Mouse (Mus musculus) liver, postnatal 0 days (tissue): ENCODE measurements around the gene Abat. TPM values are rescaled to one million over a fixed set of nuclear protein-coding genes. Genes with fewer than 3 reads are reported as not detected.

Source experiments
- ATAC-seq: fragments of 200-750 bp; cut with Nextera tagmentation; 2 replicates; pipeline ENCODE4 v1.8.0; 2017; ENCODE audit warnings: mild to moderate bottlenecking, moderate library complexity
- DNase-seq: peaks from one replicate; pipeline ENCODE4 v3.0.0-alpha.2; 2016
- H3K27ac ChIP-seq: fragments of 300-500 bp; sonication (generic); 2 replicates; pipeline ENCODE4 v1.5.1; 2014; ENCODE audit warnings: antibody characterized with exemption, moderate library complexity, mild to moderate bottlenecking, low read depth
- H3K27me3 ChIP-seq: fragments of 300-500 bp; sonication (generic); 2 replicates; pipeline ENCODE4 v1.6.1; 2014; ENCODE audit warnings: low read length, control low read depth, mixed read lengths; ENCODE audit not compliant: insufficient read depth
- H3K36me3 ChIP-seq: fragments of 300-500 bp; sonication (generic); replicated peaks from 2 replicates; pipeline ENCODE4 v1.6.1; 2014; ENCODE audit warnings: mild to moderate bottlenecking, control low read depth, low read length, moderate library complexity, mixed read lengths; ENCODE audit not compliant: insufficient read depth
- H3K4me1 ChIP-seq: fragments of 300-500 bp; sonication (generic); 2 replicates; pipeline ENCODE4 v1.6.1; 2014; ENCODE audit warnings: antibody characterized with exemption, mild to moderate bottlenecking, control low read depth; ENCODE audit not compliant: insufficient read depth
- H3K4me2 ChIP-seq: fragments of 300-500 bp; sonication (generic); 2 replicates; pipeline ENCODE4 v1.6.1; 2014; ENCODE audit warnings: low read depth, mild to moderate bottlenecking, low read length, moderate library complexity, mixed read lengths
- H3K4me3 ChIP-seq: fragments of 300-500 bp; sonication (generic); 2 replicates; pipeline ENCODE4 v1.5.1; 2014; ENCODE audit warnings: low read depth, low read length
- H3K9ac ChIP-seq: fragments of 300-500 bp; sonication (generic); replicated peaks from 2 replicates; pipeline ENCODE4 v1.6.1; 2014; ENCODE audit warnings: mild to moderate bottlenecking, moderate library complexity
- H3K9me3 ChIP-seq: fragments of 300-500 bp; sonication (generic); 2 replicates; pipeline ENCODE4 v1.6.1; 2016; ENCODE audit warnings: mild to moderate bottlenecking, control low read depth, low read length, mixed read lengths
- CTCF ChIP-seq: sonication (generic); IDR thresholded peaks from 2 replicates; pipeline ENCODE4 v1.5.1; 2016; ENCODE audit warnings: antibody characterized with exemption, low read depth
- EP300 ChIP-seq: IDR thresholded peaks from 2 replicates; pipeline ENCODE4 v1.6.1; 2016; ENCODE audit warnings: antibody characterized with exemption, low read depth, mild to moderate bottlenecking
- WGBS: fragments of 180-500 bp; shearing (Covaris S2); extraction: QIAGEN DNeasy Blood & Tissue Kit; methylation state at CpG from one replicate; pipeline ENCODE4 v1.1.7; 2014; ENCODE audit not compliant: insufficient replicate concordance; 5-methylcytosine and 5-hydroxymethylcytosine counted together
- polyA plus RNA-seq: library from polyadenylated mRNA; unstranded; fragments of >200 nt; fragmentation: Nextera tagmentation; extraction: Ambion mirVana; gene quantifications from 2 replicates; pipeline ENCODE4 v1.2.1, GENCODE M21; 2015

Gene Abat
- polyA plus RNA-seq, 1 experiment from 2014 or later: 37.8 TPM

- Histone ChIP-seq H3K4me1 (peaks cover 31% of the 10 kb centered on the region), H3K4me2 (peak within 1 kb of the TSS; percentile 88), H3K36me3 (peaks cover 22% of the 10 kb centered on the region), H3K4me3 (peak within 1 kb of the TSS; percentile 93), H3K9me3 (no peaks in the 10 kb centered on the region), H3K27ac (peak within 1 kb of the TSS; percentile 98), H3K27me3 (no peaks in the 10 kb centered on the region), H3K9ac (peak within 1 kb of the TSS; percentile 89)
- peak; percentile 91 for ATAC-seq
- DNase-seq: peak; percentile 88
- under 1% methylated on average over 59 of the region's 59 CpGs for WGBS
- peak; percentile 59 for TF ChIP-seq CTCF
- peak; percentile 49 for TF ChIP-seq EP300
Observed at GRCm38 (mm10) chr16:8637217-8638051, 124.2 kb downstream of the Abat start, which contains the start of the genes Pmm2 and Tmem186. TSS of gene Pmm2 (plus strand) at chr16:8637674. TSS of gene Tmem186 (minus strand) at chr16:8637712.

GRCm38 (mm10) chr16:8638131-8638530, 124.9 kb downstream of the Abat start:
- 16% methylated on average over 7 of the region's 7 CpGs for WGBS
- Histone ChIP-seq H3K4me2 (peak overlapping the region; percentile 88), H3K4me1 (peaks cover 31% of the 10 kb centered on the region), H3K27me3 (no peaks in the 10 kb centered on the region), H3K9me3 (no peaks in the 10 kb centered on the region), H3K4me3 (peak overlapping the region; percentile 93), H3K27ac (peak overlapping the region; percentile 98), H3K36me3 (peaks cover 29% of the 10 kb centered on the region), H3K9ac (peak overlapping the region; percentile 89)
- no peak for ATAC-seq
- no peak for DNase-seq
- no peak for TF ChIP-seq EP300
- TF ChIP-seq CTCF: no peak

- no peak overlapping the region for H3K4me3 ChIP-seq
- peaks cover 36% of the 10 kb centered on the region for H3K36me3 ChIP-seq
- WGBS: 59% methylated on average over 11 of the region's 11 CpGs
- DNase-seq (no peak), ATAC-seq (no peak)
- TF ChIP-seq EP300: no peak
- TF ChIP-seq CTCF: no peak
- H3K27me3 ChIP-seq: no peaks in the 10 kb centered on the region
- H3K27ac ChIP-seq: no peak overlapping the region
- H3K4me1 ChIP-seq: peaks cover 31% of the 10 kb centered on the region
- H3K4me2 ChIP-seq: peak overlapping the region; percentile 33; the same call in 1 of the 2 replicates
- no peak overlapping the region for H3K9ac ChIP-seq
- no peaks in the 10 kb centered on the region for H3K9me3 ChIP-seq
Observed at GRCm38 (mm10) chr16:8639466-8640191, 126.4 kb downstream of the Abat start.

GRCm38 (mm10) chr16:8643855-8644254, 130.6 kb downstream of the Abat start:
- H3K4me3 ChIP-seq: no peak overlapping the region
- 65% methylated on average over 2 of the region's 2 CpGs for WGBS
- peaks cover 69% of the 10 kb centered on the region for H3K36me3 ChIP-seq
- peaks cover 13% of the 10 kb centered on the region for H3K4me1 ChIP-seq
- no peak for TF ChIP-seq EP300
- TF ChIP-seq CTCF: peak; percentile 95
- H3K4me2 ChIP-seq: no peak overlapping the region
- H3K27ac ChIP-seq: no peak overlapping the region
- DNase-seq: peak; percentile 62
- peak; percentile 86 for ATAC-seq
- no peaks in the 10 kb centered on the region for H3K27me3 ChIP-seq
- no peak overlapping the region for H3K9ac ChIP-seq
- no peaks in the 10 kb centered on the region for H3K9me3 ChIP-seq

- no peak for TF ChIP-seq EP300
- TF ChIP-seq CTCF: no peak
- WGBS: 86% methylated on average over 6 of the region's 6 CpGs
- Histone ChIP-seq H3K36me3 (peaks cover 82% of the 10 kb centered on the region), H3K4me2 (no peak overlapping the region), H3K4me3 (no peak overlapping the region), H3K9me3 (no peaks in the 10 kb centered on the region), H3K4me1 (no peaks in the 10 kb centered on the region), H3K27me3 (no peaks in the 10 kb centered on the region), H3K27ac (no peak overlapping the region), H3K9ac (no peak overlapping the region)
- DNase-seq (no peak), ATAC-seq (no peak)
Observed at GRCm38 (mm10) chr16:8645546-8645945, 132.3 kb downstream of the Abat start.

GRCm38 (mm10) chr16:8650007-8650406, 136.8 kb downstream of the Abat start:
- H3K9ac ChIP-seq: no peak overlapping the region
- TF ChIP-seq EP300: no peak
- TF ChIP-seq CTCF: no peak
- H3K4me1 ChIP-seq: no peaks in the 10 kb centered on the region
- H3K4me2 ChIP-seq: no peak overlapping the region
- no peaks in the 10 kb centered on the region for H3K9me3 ChIP-seq
- peaks cover 80% of the 10 kb centered on the region for H3K36me3 ChIP-seq
- WGBS: 93% methylated on average over 3 of the region's 3 CpGs
- H3K27ac ChIP-seq: no peak overlapping the region
- ATAC-seq: no peak
- DNase-seq: no peak
- no peak overlapping the region for H3K4me3 ChIP-seq
- H3K27me3 ChIP-seq: no peaks in the 10 kb centered on the region
